Mouse (Mus musculus): Measurements from ENCODE around the gene Pcnx.

GRCm38 (mm10) chr12:81857251-81857650 is 2.6 kb upstream of the Pcnx start:
- TF ChIP-seq GATA1 (IDR thresholded peaks at IDR 0.05; ENCODE audit: borderline replicate concordance, low read length), result no peak
- no peak for TF ChIP-seq FLI1 (IDR thresholded peaks at IDR 0.05; ENCODE audit: low read length)

Measured in megakaryocyte, embryonic 14.5 days (primary cell).